Mouse (Mus musculus): ENCODE results near the gene Irx6. TPM values are rescaled to one million over a fixed set of nuclear protein-coding genes. Genes with fewer than 3 reads are reported as not detected.
A peak's percentile ranks its signal among the peaks of the same experiment; 100 is the strongest.

Gene Irx6
- total and polyA plus RNA-seq, 2 experiments = not detected

GRCm38 (mm10) chr8:92678407-92678806 lies 4.3 kb downstream of the Irx6 start:
- Histone ChIP-seq H3K79me2 (ENCODE audit: control insufficient read depth, insufficient read depth, low read length) (no peaks in the 10 kb centered on the region), H3K4me3 (ENCODE audit: insufficient read depth, low read depth, low read length) (no peak overlapping the region), H3K27ac (replicated peaks; ENCODE audit: insufficient read depth, low read depth, low read length) (no peak overlapping the region), H3K27me3 (ENCODE audit: control insufficient read depth, insufficient read depth, low read length) (peaks cover 4% of the 10 kb centered on the region; the same call in 1 of the 2 replicates), H3K36me3 (ENCODE audit: control insufficient read depth, insufficient read depth, low read length) (no peaks in the 10 kb centered on the region), H3K9ac (ENCODE audit: low read depth, low read length) (no peak overlapping the region), H3K4me1 (ENCODE audit: control insufficient read depth, insufficient read depth, low read length) (no peaks in the 10 kb centered on the region)
- 4% methylated on average over 16 of the region's 16 CpGs for WGBS
- TF ChIP-seq CTCF (IDR thresholded peaks at IDR 0.05; ENCODE audit: low read depth, low read length) (no peak), POLR2A (IDR thresholded peaks at IDR 0.05; ENCODE audit: extremely low read depth, insufficient read depth, low read length) (no peak)
- DNase-seq (ENCODE audit: extremely low read depth, low read depth, low spot score) = peak; percentile 25

- Histone ChIP-seq H3K4me1 (ENCODE audit: control insufficient read depth, insufficient read depth, low read length) (no peaks in the 10 kb centered on the region), H3K79me2 (ENCODE audit: control insufficient read depth, insufficient read depth, low read length) (no peaks in the 10 kb centered on the region), H3K9ac (ENCODE audit: low read depth, low read length) (no peak overlapping the region), H3K27me3 (ENCODE audit: control insufficient read depth, insufficient read depth, low read length) (no peaks in the 10 kb centered on the region), H3K4me3 (ENCODE audit: insufficient read depth, low read depth, low read length) (no peak overlapping the region), H3K36me3 (ENCODE audit: control insufficient read depth, insufficient read depth, low read length) (no peaks in the 10 kb centered on the region), H3K27ac (replicated peaks; ENCODE audit: insufficient read depth, low read depth, low read length) (no peak overlapping the region)
- 76% methylated on average over 5 of the region's 5 CpGs for WGBS
- no peak for TF ChIP-seq CTCF (IDR thresholded peaks at IDR 0.05; ENCODE audit: low read depth, low read length)
- TF ChIP-seq POLR2A (IDR thresholded peaks at IDR 0.05; ENCODE audit: extremely low read depth, insufficient read depth, low read length) = no peak
- DNase-seq (ENCODE audit: extremely low read depth, low read depth, low spot score) = no peak
These were observed 23.3 kb downstream of the Irx6 start for GRCm38 (mm10) chr8:92697361-92697760.

GRCm38 (mm10) chr8:92698411-92698810 lies 24.3 kb downstream of the Irx6 start:
- Histone ChIP-seq H3K27ac (replicated peaks; ENCODE audit: insufficient read depth, low read depth, low read length) (no peak overlapping the region), H3K4me3 (ENCODE audit: insufficient read depth, low read depth, low read length) (no peak overlapping the region), H3K79me2 (ENCODE audit: control insufficient read depth, insufficient read depth, low read length) (no peaks in the 10 kb centered on the region), H3K9ac (ENCODE audit: low read depth, low read length) (no peak overlapping the region), H3K4me1 (ENCODE audit: control insufficient read depth, insufficient read depth, low read length) (no peaks in the 10 kb centered on the region), H3K27me3 (ENCODE audit: control insufficient read depth, insufficient read depth, low read length) (no peaks in the 10 kb centered on the region), H3K36me3 (ENCODE audit: control insufficient read depth, insufficient read depth, low read length) (no peaks in the 10 kb centered on the region)
- WGBS = 80% methylated on average over 3 of the region's 3 CpGs
- no peak for DNase-seq (ENCODE audit: extremely low read depth, low read depth, low spot score)
- no peak for TF ChIP-seq POLR2A (IDR thresholded peaks at IDR 0.05; ENCODE audit: extremely low read depth, insufficient read depth, low read length)
- no peak for TF ChIP-seq CTCF (IDR thresholded peaks at IDR 0.05; ENCODE audit: low read depth, low read length)

GRCm38 (mm10) chr8:92699922-92700540 lies 25.9 kb downstream of the Irx6 start:
- no peak overlapping the region for H3K27ac ChIP-seq (replicated peaks; ENCODE audit: insufficient read depth, low read depth, low read length)
- no peaks in the 10 kb centered on the region for H3K27me3 ChIP-seq (ENCODE audit: control insufficient read depth, insufficient read depth, low read length)
- DNase-seq (ENCODE audit: extremely low read depth, low read depth, low spot score) = no peak
- H3K9ac ChIP-seq (ENCODE audit: low read depth, low read length) = no peak overlapping the region
- H3K4me3 ChIP-seq (ENCODE audit: insufficient read depth, low read depth, low read length) = no peak overlapping the region
- H3K4me1 ChIP-seq (ENCODE audit: control insufficient read depth, insufficient read depth, low read length) = no peaks in the 10 kb centered on the region
- H3K79me2 ChIP-seq (ENCODE audit: control insufficient read depth, insufficient read depth, low read length) = no peaks in the 10 kb centered on the region
- WGBS = 75% methylated on average over 8 of the region's 8 CpGs
- no peaks in the 10 kb centered on the region for H3K36me3 ChIP-seq (ENCODE audit: control insufficient read depth, insufficient read depth, low read length)
- TF ChIP-seq POLR2A (IDR thresholded peaks at IDR 0.05; ENCODE audit: extremely low read depth, insufficient read depth, low read length) = no peak
- no peak for TF ChIP-seq CTCF (IDR thresholded peaks at IDR 0.05; ENCODE audit: low read depth, low read length)

- 71% methylated on average over 3 of the region's 3 CpGs for WGBS
- no peak overlapping the region for H3K27ac ChIP-seq (replicated peaks; ENCODE audit: insufficient read depth, low read depth, low read length)
- no peaks in the 10 kb centered on the region for H3K36me3 ChIP-seq (ENCODE audit: control insufficient read depth, insufficient read depth, low read length)
- H3K27me3 ChIP-seq (ENCODE audit: control insufficient read depth, insufficient read depth, low read length) = no peaks in the 10 kb centered on the region
- TF ChIP-seq CTCF (IDR thresholded peaks at IDR 0.05; ENCODE audit: low read depth, low read length) = no peak
- TF ChIP-seq POLR2A (IDR thresholded peaks at IDR 0.05; ENCODE audit: extremely low read depth, insufficient read depth, low read length) = no peak
- H3K9ac ChIP-seq (ENCODE audit: low read depth, low read length) = no peak overlapping the region
- DNase-seq (ENCODE audit: extremely low read depth, low read depth, low spot score) = no peak
- H3K4me3 ChIP-seq (ENCODE audit: insufficient read depth, low read depth, low read length) = no peak overlapping the region
- no peaks in the 10 kb centered on the region for H3K79me2 ChIP-seq (ENCODE audit: control insufficient read depth, insufficient read depth, low read length)
- no peaks in the 10 kb centered on the region for H3K4me1 ChIP-seq (ENCODE audit: control insufficient read depth, insufficient read depth, low read length)
These were observed 29.3 kb downstream of the Irx6 start for GRCm38 (mm10) chr8:92703375-92703774.

GRCm38 (mm10) chr8:92706311-92706710 lies 32.2 kb downstream of the Irx6 start:
- Histone ChIP-seq H3K36me3 (ENCODE audit: control insufficient read depth, insufficient read depth, low read length) (no peaks in the 10 kb centered on the region), H3K4me3 (ENCODE audit: insufficient read depth, low read depth, low read length) (no peak overlapping the region), H3K27ac (replicated peaks; ENCODE audit: insufficient read depth, low read depth, low read length) (no peak overlapping the region), H3K79me2 (ENCODE audit: control insufficient read depth, insufficient read depth, low read length) (no peaks in the 10 kb centered on the region), H3K9ac (ENCODE audit: low read depth, low read length) (no peak overlapping the region), H3K27me3 (ENCODE audit: control insufficient read depth, insufficient read depth, low read length) (no peaks in the 10 kb centered on the region; the same call in 1 of the 2 replicates), H3K4me1 (ENCODE audit: control insufficient read depth, insufficient read depth, low read length) (no peaks in the 10 kb centered on the region)
- DNase-seq (ENCODE audit: extremely low read depth, low read depth, low spot score) = no peak
- WGBS = 63% methylated on average over 2 of the region's 2 CpGs
- TF ChIP-seq CTCF (IDR thresholded peaks at IDR 0.05; ENCODE audit: low read depth, low read length) = no peak
- TF ChIP-seq POLR2A (IDR thresholded peaks at IDR 0.05; ENCODE audit: extremely low read depth, insufficient read depth, low read length) = no peak
